Mouse (Mus musculus) heart, postnatal 0 days (tissue): ENCODE results near the gene BC067074. TPM values are rescaled to one million over a fixed set of nuclear protein-coding genes. Genes with fewer than 3 reads are reported as not detected.

Experiments used
- ATAC-seq: fragments of 200-750 bp; cut with Nextera tagmentation; 2 replicates; pipeline ENCODE4 v1.8.0; 2017; ENCODE audit warnings: low read depth, moderate number of reproducible peaks, moderate library complexity; ENCODE audit not compliant: insufficient read depth
- DNase-seq: peaks from one replicate; pipeline ENCODE4 v3.0.0-alpha.2; 2016; ENCODE audit warnings: low spot score
- H3K27ac ChIP-seq: fragments of 300-500 bp; sonication (generic); 2 replicates; pipeline ENCODE4 v1.5.1; 2014; ENCODE audit warnings: low read depth, mild to moderate bottlenecking
- H3K27me3 ChIP-seq: fragments of 300-500 bp; sonication (generic); 2 replicates; pipeline ENCODE4 v1.6.1; 2014; ENCODE audit warnings: low read length, mixed read lengths; ENCODE audit not compliant: control insufficient read depth, insufficient read depth
- H3K36me3 ChIP-seq: fragments of 300-500 bp; sonication (generic); replicated peaks from 2 replicates; pipeline ENCODE4 v1.6.1; 2014; ENCODE audit warnings: low read length, mixed read lengths; ENCODE audit not compliant: control insufficient read depth, insufficient read depth
- H3K4me1 ChIP-seq: fragments of 300-500 bp; sonication (generic); 2 replicates; pipeline ENCODE4 v1.6.1; 2014; ENCODE audit warnings: antibody characterized with exemption; ENCODE audit not compliant: control insufficient read depth, insufficient read depth
- H3K4me2 ChIP-seq: fragments of 300-500 bp; sonication (generic); 2 replicates; pipeline ENCODE4 v1.6.1; 2014; ENCODE audit warnings: low read depth, mild to moderate bottlenecking, low read length, moderate library complexity
- H3K4me3 ChIP-seq: fragments of 300-500 bp; sonication (generic); 2 replicates; pipeline ENCODE4 v1.5.1; 2014; ENCODE audit warnings: low read depth, low read length
- H3K9ac ChIP-seq: fragments of 300-500 bp; sonication (generic); replicated peaks from 2 replicates; pipeline ENCODE4 v1.6.1; 2014; ENCODE audit warnings: low read depth, low read length, mixed read lengths
- H3K9me3 ChIP-seq: fragments of 300-500 bp; sonication (generic); replicated peaks from 2 replicates; pipeline ENCODE4 v1.6.1; 2016; ENCODE audit warnings: low read length; ENCODE audit not compliant: control insufficient read depth
- CTCF ChIP-seq: IDR thresholded peaks from 2 replicates; pipeline ENCODE4 v1.5.1; 2016; ENCODE audit warnings: antibody characterized with exemption, control low read depth, low read depth
- EP300 ChIP-seq: IDR thresholded peaks from 2 replicates; pipeline ENCODE4 v1.6.1; 2016; ENCODE audit warnings: antibody characterized with exemption, low read depth
- WGBS: fragments of 180-500 bp; shearing (Covaris S2); extraction: QIAGEN DNeasy Blood & Tissue Kit; methylation state at CpG from one replicate; pipeline ENCODE4 v1.1.7; 2014; 5-methylcytosine and 5-hydroxymethylcytosine counted together
- polyA plus RNA-seq: library from polyadenylated mRNA; unstranded; fragments of >200 nt; fragmentation: Nextera tagmentation; extraction: Ambion mirVana; gene quantifications from 2 replicates; pipeline ENCODE4 v1.2.1, GENCODE M21; 2015
- total RNA-seq: library from RNA; depleted of rRNA; stranded (reverse); fragments of >200 nt; gene quantifications from 2 replicates; pipeline ENCODE4 v1.2.3, GENCODE M21; 2014; ENCODE audit warnings: low replicate concordance

BC067074 gene
- total and polyA plus RNA-seq, 2 experiments from 2014 or later = 1.3 to 4.7 TPM

DNA sequence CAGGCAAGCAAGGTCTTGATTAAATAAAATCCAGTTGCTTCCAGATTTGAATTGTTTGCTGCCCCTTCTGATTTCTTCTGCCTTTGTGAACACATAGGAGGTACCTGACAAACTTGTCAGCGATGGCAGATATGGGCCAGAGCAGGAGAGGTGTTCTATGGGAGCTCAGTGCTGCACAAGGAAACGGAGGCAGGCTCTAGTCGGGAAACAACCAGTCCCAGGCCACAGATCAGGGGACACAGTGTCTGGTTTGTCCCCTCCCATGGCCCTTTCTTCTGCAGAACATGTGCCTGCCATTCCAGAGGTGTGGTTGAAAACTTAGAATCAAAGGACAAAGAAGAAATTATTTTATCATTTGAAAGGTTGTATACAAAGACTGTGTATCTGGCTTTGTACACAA, 60.6 kb downstream of the BC067074 start:
- Histone ChIP-seq H3K9me3 (no peaks in the 10 kb centered on the region), H3K4me1 (peaks cover 6% of the 10 kb centered on the region), H3K27ac (no peak overlapping the region), H3K4me2 (no peak overlapping the region), H3K27me3 (no peaks in the 10 kb centered on the region), H3K9ac (no peak overlapping the region), H3K4me3 (no peak overlapping the region), H3K36me3 (no peaks in the 10 kb centered on the region)
- 76% methylated on average over 3 of the region's 3 CpGs for WGBS
- no peak for DNase-seq
- ATAC-seq = no peak
- TF ChIP-seq CTCF = no peak
- TF ChIP-seq EP300 = no peak

DNA sequence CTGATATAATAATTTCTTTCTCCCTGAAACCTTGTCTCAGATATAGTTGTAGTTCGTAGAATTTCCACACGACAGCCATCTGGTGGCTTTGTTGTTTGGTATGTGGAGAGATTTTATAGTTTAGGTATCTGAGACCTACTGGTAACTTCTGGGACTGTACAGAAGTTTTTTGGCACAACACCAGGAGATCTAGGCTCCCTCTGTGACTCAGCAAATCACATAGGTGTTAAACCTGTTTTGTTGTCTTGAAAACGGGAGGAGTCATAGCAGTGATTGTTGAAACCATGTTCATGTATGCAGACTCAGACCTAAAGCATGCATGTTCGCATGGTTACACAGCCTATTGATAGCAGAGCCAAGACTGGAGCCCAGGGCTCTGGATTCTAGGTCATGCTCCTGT, 61.0 kb downstream of the BC067074 start:
- ATAC-seq = no peak
- WGBS = 86% methylated on average over 4 of the region's 4 CpGs
- no peak overlapping the region for H3K9ac ChIP-seq

GRCm38 (mm10) chr13:113355022-113355421, 62.1 kb downstream of the BC067074 start:
- Histone ChIP-seq H3K4me3 (no peak overlapping the region), H3K27me3 (no peaks in the 10 kb centered on the region), H3K9ac (no peak overlapping the region), H3K9me3 (no peaks in the 10 kb centered on the region), H3K4me2 (no peak overlapping the region), H3K27ac (no peak overlapping the region), H3K36me3 (no peaks in the 10 kb centered on the region), H3K4me1 (peaks cover 6% of the 10 kb centered on the region)
- ATAC-seq = peak; percentile 77
- TF ChIP-seq CTCF = no peak
- TF ChIP-seq EP300 = no peak
- 35% methylated on average over 4 of the region's 4 CpGs for WGBS
- DNase-seq = peak; percentile 54

More for the DNA sequence above, 61.0 kb downstream of the BC067074 start:
- no peak overlapping the region for H3K27ac ChIP-seq
- H3K4me3 ChIP-seq = no peak overlapping the region
- no peak for DNase-seq
- no peaks in the 10 kb centered on the region for H3K27me3 ChIP-seq
- TF ChIP-seq CTCF (no peak), EP300 (no peak)
- H3K4me1 ChIP-seq = peaks cover 6% of the 10 kb centered on the region
- H3K9me3 ChIP-seq = no peaks in the 10 kb centered on the region
- no peak overlapping the region for H3K4me2 ChIP-seq
- no peaks in the 10 kb centered on the region for H3K36me3 ChIP-seq

- H3K9ac ChIP-seq = no peak overlapping the region
- no peak overlapping the region for H3K27ac ChIP-seq
- 85% methylated on average over 13 of the region's 13 CpGs for WGBS
- H3K4me2 ChIP-seq = no peak overlapping the region
- DNase-seq (no peak), ATAC-seq (no peak)
- H3K4me3 ChIP-seq = no peak overlapping the region
- H3K27me3 ChIP-seq = no peaks in the 10 kb centered on the region
- no peak for TF ChIP-seq EP300
- no peak for TF ChIP-seq CTCF
- peaks cover 6% of the 10 kb centered on the region; the same call in 1 of the 2 replicates for H3K4me1 ChIP-seq
- no peaks in the 10 kb centered on the region for H3K36me3 ChIP-seq
- 0 out of 2 replicates have a peak, but pooled peaks cover 3% of the 10 kb centered on the region for H3K9me3 ChIP-seq
Observed at GRCm38 (mm10) chr13:113357438-113358144, 64.6 kb downstream of the BC067074 start.

DNA sequence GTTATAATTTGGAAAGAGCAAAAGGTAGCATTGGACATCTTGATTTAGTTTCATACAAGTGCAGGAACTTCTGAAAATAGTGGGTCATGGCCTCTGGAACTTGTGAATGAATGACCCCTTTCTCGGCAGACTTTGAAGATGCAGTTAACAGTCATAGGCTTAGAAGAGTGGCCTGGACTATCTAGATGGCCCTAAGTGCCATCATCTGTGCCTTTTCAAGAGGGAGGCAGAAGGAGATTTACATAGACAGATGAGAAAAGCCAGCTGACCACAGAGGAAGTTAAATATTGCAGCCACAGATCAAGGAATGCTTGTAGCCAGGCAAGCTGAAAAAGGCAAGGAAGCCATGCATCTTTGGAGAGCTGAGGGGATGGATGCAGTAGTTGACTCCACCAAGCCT, 66.7 kb downstream of the BC067074 start:
- Histone ChIP-seq H3K9ac (no peak overlapping the region), H3K27me3 (no peaks in the 10 kb centered on the region), H3K9me3 (0 out of 2 replicates have a peak, but pooled peaks cover 3% of the 10 kb centered on the region), H3K27ac (no peak overlapping the region), H3K4me3 (no peak overlapping the region), H3K36me3 (no peaks in the 10 kb centered on the region), H3K4me1 (peaks cover 6% of the 10 kb centered on the region; the same call in 1 of the 2 replicates), H3K4me2 (no peak overlapping the region)
- TF ChIP-seq EP300 = no peak
- TF ChIP-seq CTCF = no peak
- 26% methylated on average over 1 of the region's 1 CpGs for WGBS
- no peak for DNase-seq
- no peak for ATAC-seq

DNA sequence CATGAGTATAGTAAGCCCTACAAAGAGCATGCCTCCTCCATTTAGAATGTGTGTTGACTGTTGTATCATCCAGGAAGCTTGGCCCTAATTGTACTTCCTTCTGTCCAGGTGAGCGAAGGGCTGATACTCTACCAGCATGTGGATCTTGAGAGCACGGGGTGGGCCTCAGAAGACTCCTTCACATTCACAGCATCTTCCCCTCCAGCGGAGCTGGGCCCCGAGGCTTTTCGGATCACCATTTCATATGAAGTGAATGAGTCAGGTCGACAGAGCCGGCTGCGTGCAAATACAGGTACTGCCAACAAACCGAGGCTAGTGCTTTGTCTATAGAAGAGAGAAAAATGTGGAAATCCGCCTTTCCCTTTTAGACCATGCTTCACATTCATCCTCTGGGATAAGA, 73.0 kb downstream of the BC067074 start:
- H3K9ac ChIP-seq = no peak overlapping the region
- H3K27me3 ChIP-seq = no peaks in the 10 kb centered on the region
- DNase-seq (no peak), ATAC-seq (no peak)
- TF ChIP-seq EP300 (no peak), CTCF (no peak)
- no peak overlapping the region for H3K4me2 ChIP-seq
- 92% methylated on average over 10 of the region's 10 CpGs for WGBS
- H3K4me1 ChIP-seq = no peaks in the 10 kb centered on the region
- H3K27ac ChIP-seq = no peak overlapping the region
- no peak overlapping the region for H3K4me3 ChIP-seq
- no peaks in the 10 kb centered on the region for H3K36me3 ChIP-seq
- 0 out of 2 replicates have a peak, but pooled peaks cover 3% of the 10 kb centered on the region for H3K9me3 ChIP-seq
